Mouse (Mus musculus) heart, adult 9 months (tissue): ENCODE measurements around the gene Tpst2.

Experiments
- DNase-seq, 2 experiments: peaks; one replicate each; pipeline ENCODE4 v3.0.0; 2022; ENCODE audit warnings: low spot score in 2 of 2

The Tpst2 gene

DNA sequence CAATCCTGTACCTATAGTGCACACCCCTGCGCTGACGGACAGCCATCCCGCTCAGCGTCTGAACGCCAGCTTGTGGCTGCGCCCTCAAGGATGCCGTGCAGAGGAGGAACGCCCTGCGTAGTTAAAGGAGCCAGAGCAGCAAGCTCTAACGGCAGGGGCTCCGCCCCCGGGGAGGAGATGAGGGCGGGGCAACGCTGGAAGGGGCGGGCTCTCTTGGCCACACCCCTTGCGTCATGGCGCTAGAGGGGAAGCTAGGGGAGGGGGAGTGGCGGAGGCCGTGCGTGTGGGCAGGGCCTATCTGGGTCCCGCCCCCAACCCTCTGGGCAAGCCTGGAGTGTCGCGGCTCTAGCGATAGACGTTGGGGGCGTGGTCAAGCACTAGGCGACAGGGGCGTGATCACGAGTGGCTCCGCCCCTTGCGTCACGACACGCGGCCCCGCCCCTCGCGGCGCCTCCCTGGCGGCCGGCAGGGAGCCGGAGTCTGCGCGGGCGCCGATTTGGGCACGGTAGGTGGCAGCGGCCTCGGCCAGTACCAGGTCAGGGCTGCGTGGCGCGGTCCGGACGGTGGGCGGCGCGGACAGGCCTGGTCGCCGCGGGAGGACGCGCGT is at the start of gene Tpst2:
Gene Tpst2, plus strand, starts transcription at position 425 of the 607 bp plus-strand sequence.
- peak; percentile 99 to 100 for DNase-seq

DNA sequence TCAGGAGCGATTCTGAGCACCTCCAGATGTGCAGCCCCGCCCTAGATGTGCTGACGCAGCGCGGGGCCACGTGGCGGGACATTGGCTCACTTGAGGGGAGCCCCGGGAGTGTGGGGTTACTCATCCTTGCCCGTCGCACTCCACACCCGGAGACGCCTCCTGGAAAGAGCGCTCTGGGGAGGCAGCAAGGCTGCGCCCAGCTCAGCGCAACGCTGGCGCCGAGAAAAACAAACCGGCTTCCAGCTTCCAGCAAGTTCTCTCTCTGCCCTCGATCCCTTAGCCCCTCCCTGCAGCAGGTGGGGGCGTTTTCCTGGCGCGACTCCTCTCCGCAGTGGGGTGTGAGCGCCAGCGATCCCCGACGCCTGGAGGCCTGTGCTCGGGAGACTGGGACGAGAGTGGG is 49.1 kb upstream of the Tpst2 start:
- DNase-seq, result no peak

DNA sequence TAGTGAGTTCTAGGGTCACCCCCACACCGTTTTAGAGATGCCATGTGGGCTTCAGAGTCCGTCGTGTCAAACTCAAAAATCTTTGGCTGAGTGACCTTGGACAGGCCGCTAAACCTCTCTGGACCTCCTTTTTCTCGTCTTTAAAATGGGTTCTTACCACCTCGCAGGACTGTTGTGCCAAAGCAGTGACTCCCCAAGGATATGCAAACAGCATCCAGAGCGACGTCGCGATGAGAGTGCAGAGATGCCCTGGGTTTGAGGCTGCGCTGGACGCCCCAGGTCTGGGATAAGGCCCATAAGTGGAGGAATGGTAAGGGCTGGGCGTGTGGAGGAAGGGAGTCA is 48.6 kb upstream of the Tpst2 start:
- no peak for DNase-seq

DNA sequence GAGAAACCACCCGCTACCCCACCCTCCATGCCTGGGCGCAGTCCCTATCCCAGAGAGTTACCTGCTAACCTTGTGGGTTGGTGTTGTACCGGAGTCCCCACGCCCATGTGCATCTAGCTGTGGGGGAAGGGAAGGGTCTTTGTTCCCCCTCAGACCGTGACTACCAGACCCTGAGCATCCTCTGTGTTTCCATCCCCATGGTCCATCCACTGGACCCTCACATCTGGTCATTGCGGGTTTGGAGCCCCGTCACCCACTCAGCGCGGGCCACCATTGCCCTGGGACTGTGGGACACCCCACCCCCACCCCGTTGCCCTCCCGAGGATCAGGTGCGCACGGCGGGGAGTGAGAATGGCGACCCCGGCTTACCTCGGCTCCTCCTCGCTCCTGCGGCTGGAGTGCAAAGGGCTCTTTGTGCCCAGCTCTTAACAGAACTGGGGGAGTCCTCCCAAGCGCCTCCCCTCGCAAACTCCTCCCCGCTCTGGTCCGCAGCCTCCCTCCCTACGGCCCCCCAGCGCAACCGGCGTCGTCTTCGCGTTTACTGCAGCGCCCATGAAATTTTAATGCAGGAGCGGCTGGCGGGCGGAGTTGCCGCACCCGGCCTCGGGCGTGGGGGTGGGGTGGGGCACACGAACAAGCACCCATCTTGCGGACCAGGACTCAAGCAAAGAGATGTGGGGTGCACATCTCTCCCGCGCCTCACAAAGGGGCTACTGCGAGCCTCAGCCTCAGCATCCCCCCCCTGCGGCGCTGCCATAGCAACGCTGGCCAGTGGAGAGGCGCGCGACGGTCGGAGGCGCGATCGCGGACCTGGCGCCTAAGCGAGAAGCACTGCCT is 48.0 kb upstream of the Tpst2 start:
- no peak for DNase-seq

DNA sequence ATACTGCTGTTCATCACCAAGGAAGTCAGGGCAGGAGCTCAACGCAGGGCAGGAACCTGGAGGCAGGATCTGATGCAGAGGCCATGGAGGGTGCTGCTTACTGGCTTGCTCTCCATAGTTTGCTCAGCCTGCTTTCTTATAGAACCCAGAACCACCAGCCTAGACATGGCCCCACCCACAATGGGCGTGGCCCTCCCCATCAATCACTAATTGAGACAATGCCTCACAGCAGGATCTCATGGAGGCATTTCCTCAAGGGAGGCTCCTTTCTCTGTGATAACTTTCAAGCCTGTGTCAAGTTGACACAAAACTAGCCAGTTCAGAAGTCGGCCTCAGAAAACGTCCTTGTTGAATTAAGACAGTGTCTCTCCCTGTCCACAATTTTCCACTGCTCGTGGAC is 40.7 kb upstream of the Tpst2 start:
- no peak for DNase-seq

DNA sequence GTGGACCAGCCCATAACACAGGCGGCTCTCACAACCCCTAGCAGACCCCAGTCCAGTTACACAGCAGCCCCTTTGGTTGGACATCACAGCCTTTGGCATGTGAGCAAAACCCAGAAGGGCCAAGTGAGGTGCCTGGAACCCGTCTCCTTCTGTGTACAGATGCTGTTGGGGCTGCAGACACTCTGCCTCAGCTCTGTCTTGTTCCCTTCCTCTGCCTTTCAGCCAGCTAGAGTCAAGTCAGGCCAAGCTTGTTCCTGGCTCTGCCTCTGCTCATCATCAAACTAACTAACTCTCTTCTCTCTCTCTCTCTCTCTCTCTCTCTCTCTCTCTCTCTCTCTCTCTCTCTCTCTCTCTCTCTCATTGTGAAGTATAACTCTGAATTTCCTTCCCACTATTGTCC is 39.9 kb upstream of the Tpst2 start:
- no peak for DNase-seq

DNA sequence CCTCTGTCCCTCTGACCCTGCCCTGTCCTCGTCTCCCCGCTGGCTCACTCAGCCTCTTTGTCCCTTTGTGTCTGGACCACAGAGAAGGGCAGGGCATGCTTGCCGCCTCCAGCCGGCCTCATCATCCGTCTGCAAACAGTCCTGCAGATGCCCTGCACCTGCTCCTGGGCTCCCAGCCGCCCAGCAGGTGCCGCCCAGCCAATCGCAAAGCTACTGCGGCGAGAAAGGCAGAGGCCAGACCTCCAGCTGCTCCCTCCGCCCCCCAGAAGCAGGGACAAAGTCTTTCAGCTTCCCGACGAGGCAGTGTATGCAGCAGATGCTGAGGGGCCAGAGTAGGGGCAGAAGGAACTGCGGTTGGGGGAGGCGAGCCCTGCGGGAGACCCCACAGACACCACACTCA is 39.1 kb upstream of the Tpst2 start:
- DNase-seq, result no peak

DNA sequence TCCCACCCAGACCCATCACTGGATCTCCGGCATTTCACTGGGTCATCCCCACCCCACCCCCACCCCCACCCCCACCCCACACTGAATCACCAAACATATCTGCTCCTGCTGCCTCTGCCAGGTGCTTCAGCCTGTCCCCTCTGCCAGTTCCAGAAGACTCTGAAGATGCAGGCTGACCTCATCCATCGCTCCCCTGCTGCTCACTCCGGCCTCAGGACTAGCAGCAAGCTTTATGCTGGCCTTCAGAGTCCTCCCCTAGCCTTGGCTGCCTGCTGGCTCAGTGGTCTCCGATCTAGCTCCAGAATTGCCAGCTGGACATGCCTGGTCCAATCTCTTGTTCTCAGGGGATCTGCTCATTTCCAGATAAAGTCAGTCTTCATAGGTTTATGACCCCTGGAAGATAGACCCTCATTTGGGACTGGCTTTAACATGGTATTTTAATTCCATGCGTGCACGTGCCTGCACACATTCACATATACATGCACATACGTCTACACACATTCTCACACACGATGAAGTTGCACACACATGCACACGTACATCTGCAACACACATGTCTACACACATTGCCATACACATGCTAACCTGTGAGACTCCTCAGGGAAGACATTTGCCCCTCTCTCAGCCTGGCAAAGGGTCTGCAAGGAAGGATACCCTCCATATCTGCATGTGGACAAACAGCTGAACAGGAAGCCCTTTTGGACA is 38.5 kb upstream of the Tpst2 start:
- DNase-seq, result no peak

DNA sequence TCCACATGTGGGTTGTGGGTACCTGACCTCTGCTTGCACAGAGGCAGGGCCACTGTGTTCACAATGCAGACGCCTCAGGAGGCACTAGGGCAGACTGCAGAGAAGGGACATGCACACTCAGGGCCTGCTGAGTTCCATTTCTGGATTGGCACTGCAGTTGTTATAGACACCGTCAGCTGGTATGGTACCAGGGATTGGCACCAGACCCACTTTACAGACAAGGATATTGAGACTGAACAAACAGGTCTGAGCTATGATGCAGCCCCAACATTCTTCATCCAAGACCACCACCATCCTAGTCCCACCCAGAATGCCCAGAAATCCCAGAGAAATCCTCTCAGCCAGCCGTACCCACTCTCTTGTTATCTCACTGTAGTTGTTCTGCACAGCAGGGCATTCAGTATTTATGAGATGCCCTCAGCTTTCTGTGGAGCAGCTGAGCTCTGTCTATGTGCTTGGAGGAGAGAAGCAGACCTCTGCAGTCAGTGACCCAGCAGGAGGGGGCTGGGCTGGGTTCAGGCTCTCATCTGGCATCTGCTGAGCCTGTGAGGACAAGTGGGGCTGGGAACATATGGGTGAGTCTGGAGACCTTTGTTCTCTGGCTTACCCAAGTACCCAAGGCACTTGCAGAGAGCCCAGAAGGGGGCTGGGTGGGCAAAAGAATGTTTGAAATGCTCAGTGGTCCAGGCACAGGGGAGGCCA is 37.6 kb upstream of the Tpst2 start:
- DNase-seq, result no peak

DNA sequence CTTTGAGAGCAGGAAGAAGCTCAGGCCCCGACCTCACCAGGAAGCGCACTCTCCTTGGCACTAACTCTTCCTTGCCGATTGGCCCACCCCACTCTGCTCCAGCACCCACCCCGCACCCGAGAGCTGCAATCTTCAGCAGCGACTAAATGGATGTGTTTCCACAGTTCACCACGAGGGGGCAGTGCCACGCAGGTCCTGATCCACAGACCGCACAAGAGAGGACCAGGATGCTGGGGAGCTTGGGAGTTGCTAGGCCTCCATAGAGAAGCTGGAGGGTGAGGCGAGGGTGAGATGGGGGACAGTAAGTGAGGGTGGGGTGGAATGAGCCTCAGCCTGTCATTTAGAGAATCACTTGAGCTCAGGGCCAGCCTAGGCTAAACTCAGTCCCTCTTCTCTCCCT is 35.7 kb upstream of the Tpst2 start:
- peak; percentile 77 to 84 for DNase-seq

DNA sequence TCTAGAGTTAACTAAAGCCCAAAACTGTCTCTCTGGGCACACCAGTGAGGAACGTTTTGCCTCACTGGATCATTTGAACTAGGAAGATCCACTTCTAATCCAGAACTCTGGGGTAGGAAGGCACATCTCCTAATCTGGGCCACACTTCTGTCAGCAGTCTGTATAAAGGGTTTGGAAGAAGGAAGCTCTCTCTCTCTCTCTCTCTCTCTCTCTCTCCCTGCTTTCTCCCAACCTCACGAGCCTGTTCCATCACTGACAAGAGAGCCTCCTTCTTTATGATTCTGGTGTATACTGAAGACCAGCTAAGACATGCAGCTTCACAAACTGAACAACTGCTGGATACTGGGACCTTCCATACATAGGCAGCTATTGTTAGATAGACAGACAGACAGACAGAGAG is 34.6 kb upstream of the Tpst2 start:
- DNase-seq, result no peak

DNA sequence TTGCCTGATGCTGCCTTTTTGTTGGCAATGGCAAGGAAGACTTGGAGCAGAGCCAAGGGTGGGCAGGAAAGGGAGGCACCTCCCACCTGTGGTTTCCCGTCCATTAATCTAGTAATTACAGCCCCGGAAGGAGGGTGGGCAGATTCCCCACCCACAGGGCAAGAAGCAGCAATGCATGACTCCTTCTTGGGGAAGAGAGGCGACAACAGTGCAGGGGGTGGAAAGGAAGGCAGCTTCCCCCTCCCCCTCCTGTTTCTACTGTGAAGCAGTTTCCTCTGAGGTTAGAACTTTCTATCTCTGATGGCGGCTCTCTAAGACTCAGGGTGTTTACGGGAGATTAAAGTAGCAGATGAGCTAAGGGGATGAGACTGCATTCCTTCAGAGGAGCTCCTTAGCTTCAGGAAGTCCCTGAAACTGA is 34.1 kb upstream of the Tpst2 start:
- DNase-seq, result peak; percentile 29 to 60

DNA sequence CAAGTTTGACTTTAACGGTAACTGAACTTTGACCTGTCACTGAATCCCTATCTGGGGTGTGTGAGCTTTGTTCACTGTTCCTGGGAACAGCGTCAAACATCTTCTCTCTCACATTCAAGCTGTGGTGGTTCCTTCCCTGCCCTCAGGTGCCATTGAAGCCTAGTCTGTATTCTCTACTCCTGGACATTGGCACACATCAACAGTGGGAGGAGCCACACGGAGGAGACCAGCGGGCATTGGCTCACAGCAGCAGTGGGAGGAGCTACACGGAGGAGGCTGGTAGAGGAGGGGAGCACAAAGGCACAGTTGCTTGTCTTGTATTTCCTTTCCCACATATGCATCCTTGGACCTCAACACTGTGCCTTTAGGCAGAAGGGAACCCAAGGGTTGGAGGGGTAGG is 33.5 kb upstream of the Tpst2 start:
- no peak for DNase-seq

DNA sequence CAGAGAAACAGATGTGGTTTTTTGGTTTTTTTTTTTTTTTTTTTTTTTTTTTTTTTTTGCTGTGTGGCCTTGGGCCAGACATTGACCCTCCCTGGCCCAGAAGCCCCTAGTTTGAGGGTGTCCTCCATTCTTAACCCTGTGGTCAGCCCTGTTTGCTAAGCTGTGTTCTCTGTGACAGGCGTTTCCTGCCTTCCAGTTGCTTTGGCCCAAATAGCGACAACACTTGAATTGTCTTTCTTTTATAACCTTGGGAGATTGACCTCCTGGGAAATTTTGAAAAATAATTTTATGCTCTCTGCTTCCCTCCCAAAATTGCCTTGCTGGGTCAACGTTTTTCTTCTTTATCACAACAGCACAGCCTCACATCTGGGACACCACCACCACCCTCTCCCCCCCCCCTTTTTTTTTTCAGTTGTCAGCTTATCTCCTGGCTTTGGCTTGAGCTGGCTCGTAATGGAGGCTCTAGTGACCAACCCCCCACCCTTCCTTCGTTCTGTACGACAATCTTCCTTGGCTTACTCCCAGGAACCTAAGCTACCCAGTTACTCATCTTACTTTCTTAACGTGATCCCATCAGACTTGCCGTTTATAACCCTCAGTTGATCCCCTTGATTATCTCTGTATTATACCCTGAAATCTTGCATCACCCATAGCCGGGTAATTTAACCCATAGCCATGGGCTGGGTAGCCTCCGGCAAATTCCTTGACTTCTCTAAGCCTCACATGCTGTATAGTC is 32.8 kb upstream of the Tpst2 start:
- DNase-seq, result no peak

DNA sequence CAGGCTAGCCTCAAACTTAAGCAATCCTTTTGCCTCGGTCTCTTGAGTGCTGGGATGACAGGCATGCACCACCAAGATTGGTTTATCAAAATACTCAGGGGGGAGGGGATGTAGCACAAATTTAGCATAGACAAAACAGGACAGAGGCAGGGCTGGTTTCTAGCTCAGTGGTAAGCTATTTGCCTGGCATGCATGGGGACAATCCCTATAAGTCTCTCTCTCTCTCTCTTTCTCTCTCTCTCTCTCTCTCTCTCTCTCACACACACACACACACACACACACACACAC is 32.3 kb upstream of the Tpst2 start:
- DNase-seq, result no peak

DNA sequence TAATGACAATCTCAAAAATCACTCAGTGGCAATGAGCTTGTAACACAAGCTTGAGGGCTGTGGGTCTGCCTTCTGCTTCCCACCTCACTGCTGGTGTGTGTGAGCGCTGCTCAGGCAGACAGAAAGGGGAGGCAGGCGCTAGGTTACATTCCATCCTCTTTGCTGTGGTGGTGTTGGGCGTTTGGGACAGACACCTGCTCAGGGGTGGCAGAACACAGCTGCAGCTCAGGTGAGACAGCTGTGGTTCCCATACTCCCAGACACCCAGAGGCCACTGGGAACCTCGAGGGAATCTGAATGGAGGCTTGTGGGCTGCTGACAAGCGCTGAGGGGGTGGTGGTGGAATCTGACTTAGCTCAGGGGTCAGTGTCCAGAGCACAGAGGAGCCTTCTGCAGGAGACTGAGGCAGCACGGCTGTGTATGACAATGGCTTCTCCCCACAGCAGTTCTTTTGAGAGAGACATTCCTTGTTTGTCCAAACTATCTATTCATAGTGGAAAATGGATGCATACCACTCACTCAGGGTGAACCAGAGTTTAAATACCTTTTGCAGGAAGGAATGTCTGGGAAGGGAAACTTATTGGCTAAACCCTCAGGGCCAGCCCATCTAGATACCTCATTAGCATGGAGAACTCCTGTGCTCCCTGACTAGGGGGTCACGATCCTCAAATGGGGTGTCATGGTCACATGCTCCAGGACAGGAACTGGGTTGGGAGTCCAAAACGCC is 31.4 kb upstream of the Tpst2 start:
- no peak for DNase-seq

DNA sequence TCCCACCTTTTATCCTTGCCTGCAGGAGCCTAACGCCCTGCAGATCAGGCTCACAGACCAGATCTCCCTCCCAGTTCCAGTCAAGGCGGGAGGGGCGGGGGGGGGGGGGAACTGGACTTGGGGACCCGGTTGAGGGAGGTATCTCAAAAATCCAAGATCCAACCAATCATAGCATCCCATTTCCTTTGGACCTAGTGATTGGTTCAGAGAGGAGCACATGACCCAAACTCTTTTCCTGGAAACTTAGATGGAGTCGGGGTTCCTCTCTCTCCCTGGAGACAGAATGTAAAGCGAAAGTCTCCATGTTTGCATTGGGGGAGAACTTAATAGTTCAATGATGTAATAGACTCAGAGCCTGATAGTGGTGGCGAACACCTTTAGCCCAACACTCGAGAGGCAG is 29.1 kb upstream of the Tpst2 start:
- no peak for DNase-seq

DNA sequence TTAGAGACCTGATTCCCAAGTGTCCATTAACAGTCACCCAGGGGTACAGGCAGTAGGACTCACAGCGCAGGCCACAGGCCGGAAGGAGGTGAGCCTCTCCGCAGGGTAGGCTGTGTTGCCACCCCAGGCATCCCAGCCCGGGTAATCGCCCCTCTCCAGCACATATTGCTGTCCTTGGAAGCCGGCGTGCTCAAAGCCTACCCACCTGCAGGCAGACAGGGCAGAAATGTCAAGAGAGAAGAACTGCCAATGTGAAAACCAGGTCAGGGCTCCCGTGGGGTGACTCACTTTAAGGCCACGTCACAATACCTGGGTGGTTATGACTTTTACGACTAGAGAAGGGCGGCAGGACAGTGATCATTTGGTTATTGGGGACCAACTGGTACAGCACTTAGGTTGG is 27.4 kb upstream of the Tpst2 start:
- no peak for DNase-seq

DNA sequence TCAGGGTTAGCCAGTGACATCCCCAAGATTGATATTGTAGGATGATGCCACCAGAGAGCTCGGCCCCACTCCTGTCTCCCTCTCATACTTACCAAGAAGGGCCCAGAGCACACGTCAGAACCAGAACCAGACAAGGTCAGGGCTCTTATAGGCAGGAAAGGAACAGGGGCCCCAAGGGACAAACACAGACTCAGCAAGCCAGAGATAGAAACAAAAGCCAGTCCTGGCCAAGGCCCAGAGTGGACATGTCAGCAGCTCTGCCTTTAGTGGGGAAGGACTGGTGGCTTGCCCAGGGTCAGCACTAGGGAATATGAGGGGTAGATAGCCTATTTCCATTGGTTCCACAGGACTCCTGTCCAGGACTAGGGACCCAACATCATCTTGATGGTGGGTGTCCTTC is 24.1 kb upstream of the Tpst2 start, which contains the start of gene Cryba4:
Gene Cryba4, minus strand, starts transcription at position 119 of the 400 bp plus-strand sequence.
- peak; percentile 65 to 68 for DNase-seq

DNA sequence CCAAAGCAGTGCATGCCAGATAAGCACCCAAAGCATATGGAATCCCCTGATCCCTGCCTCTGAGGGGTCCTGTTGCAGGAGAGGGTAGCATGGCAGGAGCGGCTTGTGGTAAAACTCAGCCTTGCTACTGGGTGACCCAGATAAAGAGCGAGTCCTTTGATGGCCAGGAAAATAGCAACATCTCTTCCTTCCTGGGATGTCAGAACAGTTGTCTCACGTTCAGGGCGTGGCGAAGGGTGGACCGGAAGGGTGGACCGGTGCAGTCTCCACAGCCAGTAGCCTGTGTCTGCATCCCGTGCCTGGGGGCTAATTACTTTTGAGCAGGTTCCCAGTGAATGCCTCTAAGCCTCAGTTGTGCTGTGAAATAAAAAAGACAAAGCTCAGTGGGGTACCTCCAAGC is 23.3 kb upstream of the Tpst2 start:
- peak in 1 of 2 experiments; percentile 48 for DNase-seq

DNA sequence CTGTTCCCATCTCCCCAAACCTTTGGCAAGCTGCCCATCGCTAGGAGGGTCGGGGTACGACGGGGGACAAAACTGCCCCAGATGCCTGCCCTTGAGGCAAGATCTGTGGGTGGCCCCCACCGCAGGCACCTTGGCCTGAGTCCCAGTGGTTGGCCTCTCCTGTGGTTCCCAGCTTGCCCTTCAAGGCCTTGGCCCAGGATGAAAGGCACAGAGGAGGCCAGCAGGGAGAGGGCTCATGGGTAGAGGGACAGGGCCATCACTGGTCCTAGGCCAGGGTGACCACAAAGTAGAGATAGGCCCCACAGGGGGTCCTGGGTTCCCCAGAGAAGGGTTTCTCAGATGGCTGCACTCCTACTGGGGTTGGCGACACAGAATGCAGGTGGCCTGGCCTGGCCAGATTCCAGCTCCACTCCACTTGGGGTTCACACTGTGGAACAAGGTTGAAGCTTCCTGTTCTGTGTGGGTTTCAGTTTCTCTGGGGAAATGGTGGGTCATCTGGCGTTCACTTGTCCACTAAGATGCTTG is 22.1 kb upstream of the Tpst2 start:
- DNase-seq, result peak; percentile 74 to 79
